Mouse (Mus musculus): ENCODE data around the gene Sorcs1.

Sorcs1 gene

DNA sequence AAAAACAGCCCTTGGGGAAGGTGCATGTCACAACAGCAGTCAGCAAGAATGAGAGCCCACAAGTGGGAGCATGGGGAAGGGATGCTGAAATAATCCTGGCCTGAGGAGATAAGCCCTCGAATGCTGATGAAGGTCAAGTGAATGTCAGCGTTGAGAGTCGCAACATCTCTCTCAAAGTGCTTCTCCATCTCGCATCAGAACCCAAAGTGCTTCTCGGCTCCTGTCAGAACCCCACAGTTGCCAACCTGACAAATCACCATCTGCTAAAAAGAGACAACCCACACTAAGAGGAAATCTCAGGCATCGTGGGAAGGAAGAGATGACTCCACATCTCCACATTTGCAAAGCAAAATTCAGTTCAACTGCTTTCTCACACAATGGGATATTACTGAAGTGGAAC, 119.7 kb downstream of the Sorcs1 start:
- no peak for DNase-seq (ENCODE audit: low spot score in 2 of 2)

DNA sequence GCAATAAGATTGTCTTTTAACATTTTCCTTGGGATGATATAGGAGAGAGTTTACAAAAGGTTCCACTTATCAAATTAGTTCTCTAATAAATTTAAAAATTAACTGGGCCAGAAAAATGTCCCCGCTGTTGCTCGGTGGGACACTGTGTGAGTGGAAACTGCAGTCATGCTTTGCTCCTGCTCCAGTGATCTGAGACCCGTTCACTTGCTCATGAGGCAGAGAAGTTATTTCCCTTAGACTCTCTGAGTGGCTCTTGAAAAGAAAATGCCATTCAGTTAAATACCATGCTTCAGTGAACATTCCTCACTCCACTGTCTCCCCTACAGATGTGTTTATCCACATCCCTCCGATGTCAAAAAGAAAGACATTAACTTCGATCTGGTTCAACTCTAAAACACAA, 144.4 kb downstream of the Sorcs1 start:
- DNase-seq (ENCODE audit: low spot score in 2 of 2) = no peak

DNA sequence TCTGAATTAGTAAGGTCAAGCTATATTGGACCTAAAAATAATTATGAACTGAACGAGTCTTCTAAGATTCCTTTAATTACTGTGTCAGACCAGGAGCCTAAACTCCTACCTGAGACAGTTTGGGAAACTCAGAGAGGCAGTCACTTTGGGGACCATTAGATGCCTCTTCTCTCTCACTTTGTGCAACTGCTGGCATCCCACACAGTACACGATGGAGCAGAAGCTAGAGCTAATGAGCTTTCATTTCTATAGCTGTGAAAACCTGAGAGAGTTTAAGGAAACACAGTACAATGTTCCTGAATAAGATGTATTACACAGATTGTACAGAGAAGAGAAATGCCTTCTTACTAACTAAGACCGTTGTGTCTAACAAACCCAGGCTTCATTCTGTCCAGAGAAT, 150.6 kb downstream of the Sorcs1 start:
- DNase-seq (ENCODE audit: low spot score in 2 of 2) = no peak

- no peak for DNase-seq (ENCODE audit: low spot score in 2 of 2)
Measured at GRCm38 (mm10) chr19:50526094-50526493, 152.4 kb downstream of the Sorcs1 start.

DNA sequence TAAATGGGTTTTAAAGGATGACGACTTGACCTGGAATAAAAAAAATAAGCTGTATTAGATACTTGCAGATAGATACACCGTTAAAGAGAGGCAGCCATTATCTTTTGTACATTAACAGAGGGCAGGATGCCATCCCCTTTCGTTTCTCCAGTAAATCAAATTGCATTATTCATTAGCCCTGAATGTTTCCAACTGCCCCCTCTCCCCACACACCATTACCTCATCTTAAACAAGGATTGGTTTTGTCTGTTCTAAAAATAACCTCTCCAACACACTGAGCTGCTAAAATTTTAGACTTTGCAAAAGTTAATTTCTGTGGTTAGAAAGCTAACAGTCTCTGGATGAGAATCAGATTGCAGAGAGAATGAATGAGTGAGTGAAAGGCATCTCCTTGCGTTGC, 156.5 kb downstream of the Sorcs1 start:
- DNase-seq (ENCODE audit: low spot score in 2 of 2) = no peak

DNA sequence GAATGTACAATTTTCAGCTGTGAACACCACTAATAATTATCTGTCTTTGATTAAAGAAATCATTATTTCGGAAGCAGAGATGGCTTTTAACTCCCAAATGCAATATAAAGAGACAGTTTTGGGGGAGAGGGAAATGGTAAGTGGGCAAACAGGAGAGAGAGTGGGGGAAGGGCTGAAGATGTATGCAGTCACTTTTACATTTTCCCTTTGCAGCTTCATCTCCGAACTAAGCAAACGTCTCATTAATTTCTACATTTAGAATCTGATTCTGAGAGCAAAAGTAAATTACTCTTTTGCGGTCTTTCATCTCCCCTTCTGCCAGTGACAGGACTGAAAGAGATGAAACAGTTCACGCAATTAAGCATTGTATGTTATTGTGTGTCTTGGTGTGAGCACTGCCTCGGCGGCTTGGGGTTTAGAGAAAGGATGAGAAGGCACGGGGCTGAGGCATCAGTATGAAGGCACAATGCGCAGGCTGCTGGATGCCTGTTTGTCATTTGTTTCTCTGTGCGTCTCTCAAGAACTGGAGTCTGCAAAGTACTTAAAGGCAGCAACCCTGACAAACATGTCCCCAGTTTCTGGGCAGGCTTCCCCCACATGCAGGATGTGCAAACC, 163.3 kb downstream of the Sorcs1 start:
- no peak for DNase-seq (ENCODE audit: low spot score in 2 of 2)

DNA sequence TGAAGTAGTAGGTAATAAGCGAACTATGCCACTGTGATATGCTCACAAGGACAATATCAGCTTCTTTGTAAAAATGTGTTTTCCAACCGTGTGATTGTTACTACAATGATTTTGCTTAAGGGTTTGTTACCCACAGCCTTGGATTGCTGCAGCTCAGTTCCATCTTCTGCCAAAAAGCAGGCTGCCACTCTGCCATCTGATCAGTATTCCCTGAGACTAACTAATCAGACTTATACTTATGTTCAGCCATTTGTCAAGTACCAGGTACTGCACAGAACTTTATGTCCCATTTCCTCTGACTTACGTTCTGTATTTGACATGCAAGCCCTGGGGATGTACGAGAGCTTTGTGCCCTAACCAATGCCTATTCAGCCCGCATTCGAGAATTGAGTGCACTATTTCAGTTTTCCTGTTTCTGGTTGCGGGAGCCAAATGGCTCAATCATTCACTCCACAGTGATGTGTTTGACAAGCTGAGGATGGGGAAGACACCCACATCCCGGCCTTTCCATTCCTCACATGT, 164.1 kb downstream of the Sorcs1 start:
- no peak for DNase-seq (ENCODE audit: low spot score in 2 of 2)

GRCm38 (mm10) chr19:50502816-50503215, 175.6 kb downstream of the Sorcs1 start:
- DNase-seq (ENCODE audit: low spot score in 2 of 2) = no peak

- DNase-seq (ENCODE audit: low spot score in 2 of 2) = no peak
Measured at GRCm38 (mm10) chr19:50491121-50491520, 187.3 kb downstream of the Sorcs1 start.

DNA sequence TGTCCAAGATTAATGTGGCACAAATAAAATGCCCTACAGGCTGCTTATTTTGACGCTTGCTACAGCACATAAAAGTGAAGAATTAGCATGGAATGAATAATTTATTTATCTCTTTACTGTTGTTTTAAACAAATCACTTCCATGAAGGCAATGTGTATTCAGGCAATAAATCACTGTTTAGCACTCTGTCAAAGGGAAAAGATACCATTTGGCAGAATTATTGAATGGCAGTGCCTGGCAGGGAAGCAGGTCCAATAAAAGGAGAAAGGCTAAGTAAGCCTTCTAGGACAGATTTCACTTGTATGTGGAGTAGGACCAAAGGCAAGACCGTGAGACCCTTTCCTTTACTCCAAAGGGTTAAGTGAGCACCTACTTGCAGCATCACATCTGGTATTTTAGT, 187.7 kb downstream of the Sorcs1 start:
- no peak for DNase-seq (ENCODE audit: low spot score in 2 of 2)

- no peak for DNase-seq (ENCODE audit: low spot score in 2 of 2)
Measured at GRCm38 (mm10) chr19:50489786-50490185, 188.7 kb downstream of the Sorcs1 start.

GRCm38 (mm10) chr19:50488421-50488820, 190.0 kb downstream of the Sorcs1 start:
- no peak for DNase-seq (ENCODE audit: low spot score in 2 of 2)

DNA sequence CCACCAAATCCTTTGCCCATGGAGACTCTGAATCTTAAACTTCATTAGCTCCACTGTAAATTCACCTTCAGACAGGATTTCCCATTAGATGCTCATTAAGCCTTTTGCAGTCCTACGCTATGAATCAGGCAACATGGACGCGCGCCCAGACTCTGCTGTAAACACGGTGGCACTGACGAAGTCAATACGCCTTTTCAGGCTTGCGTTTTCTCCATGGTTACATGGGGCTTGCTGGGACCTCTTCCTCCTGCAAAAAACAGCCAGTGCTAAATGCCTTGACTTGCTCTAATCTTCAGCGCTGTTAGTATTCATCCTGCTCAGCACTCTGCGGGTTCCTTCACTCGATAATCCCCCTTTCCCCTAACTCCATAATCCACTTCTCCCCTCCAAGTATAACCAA, 190.7 kb downstream of the Sorcs1 start:
- DNase-seq (ENCODE audit: low spot score in 2 of 2) = no peak

- no peak for DNase-seq (ENCODE audit: low spot score in 2 of 2)
Measured at GRCm38 (mm10) chr19:50486345-50486744, 192.1 kb downstream of the Sorcs1 start.

GRCm38 (mm10) chr19:50476774-50477173, 201.7 kb downstream of the Sorcs1 start:
- DNase-seq (ENCODE audit: low spot score in 2 of 2) = no peak

DNA sequence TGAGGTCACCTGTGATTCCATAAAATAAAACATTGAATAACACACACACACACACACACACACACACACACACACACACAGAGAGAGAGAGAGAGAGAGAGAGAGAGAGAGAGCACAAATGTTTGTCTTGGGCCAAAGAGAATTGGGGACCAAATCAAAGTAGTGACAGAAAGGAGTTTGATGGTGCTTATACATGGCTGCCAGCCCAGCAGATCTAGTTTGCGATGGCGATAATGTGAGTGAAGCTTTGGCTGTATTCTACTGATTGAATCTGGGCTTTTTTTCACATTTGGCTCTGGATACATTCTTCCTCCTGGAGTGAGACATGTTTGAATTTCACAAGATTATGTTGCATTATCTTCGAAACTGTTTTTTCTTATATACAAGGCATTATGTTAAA, 209.9 kb downstream of the Sorcs1 start:
- DNase-seq (ENCODE audit: low spot score in 2 of 2) = no peak

DNA sequence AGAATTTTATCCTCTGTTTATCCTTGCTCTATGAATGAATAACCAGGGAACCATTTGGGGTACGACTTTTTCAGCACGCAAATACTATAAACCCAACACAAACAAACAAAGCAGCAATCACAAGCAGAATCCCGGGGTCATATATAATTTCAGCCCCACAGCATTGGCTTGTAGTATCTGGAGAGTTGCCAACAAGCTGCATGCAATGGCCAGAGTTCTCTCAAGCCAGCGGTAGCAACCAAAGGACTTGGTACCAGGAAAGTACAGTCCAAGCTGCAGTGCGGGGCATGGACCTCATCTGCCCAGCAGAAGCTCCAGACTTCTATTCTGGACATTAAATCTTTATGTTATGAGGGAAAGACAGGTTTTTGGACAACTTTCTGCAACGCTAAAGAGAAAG, 213.6 kb downstream of the Sorcs1 start:
- DNase-seq (ENCODE audit: low spot score in 2 of 2) = no peak

- no peak for DNase-seq (ENCODE audit: low spot score in 2 of 2)
Measured at GRCm38 (mm10) chr19:50458581-50458980, 219.9 kb downstream of the Sorcs1 start.

- DNase-seq (ENCODE audit: low spot score in 2 of 2) = no peak
Measured at GRCm38 (mm10) chr19:50457275-50457892, 221.1 kb downstream of the Sorcs1 start.

GRCm38 (mm10) chr19:50441099-50441498, 237.3 kb downstream of the Sorcs1 start:
- no peak for DNase-seq (ENCODE audit: low spot score in 2 of 2)

DNA sequence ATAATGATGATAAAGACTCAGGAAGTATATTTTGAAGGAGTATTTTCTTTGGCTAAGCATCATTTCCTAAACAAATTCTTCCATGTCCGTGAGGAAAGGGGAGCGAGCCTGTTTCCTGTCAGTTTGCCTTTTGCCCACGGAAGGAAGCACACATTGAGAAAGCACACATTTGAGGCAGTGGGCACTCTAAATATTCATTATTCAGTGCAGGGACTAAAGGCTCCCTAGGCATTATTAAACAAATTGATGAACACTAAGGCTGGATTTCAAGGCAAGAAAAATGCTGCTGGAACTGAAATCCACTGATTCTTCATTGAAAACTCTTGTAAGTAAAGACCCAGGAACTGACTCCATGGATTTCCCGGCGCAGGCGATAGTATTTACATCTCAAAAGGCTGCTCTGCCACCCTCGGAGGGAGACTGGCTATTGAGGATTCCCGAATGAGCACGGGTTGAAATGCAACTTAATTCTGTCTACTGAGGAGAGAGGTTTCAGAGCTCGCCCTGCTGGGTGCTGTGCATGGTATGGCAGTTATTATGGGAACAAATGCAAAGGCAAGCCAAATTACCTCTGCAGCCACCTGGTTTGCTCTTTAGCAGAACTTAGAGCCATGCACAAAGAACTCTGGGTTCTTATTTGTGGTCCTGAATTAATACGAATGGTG, 238.1 kb downstream of the Sorcs1 start:
- no peak for DNase-seq (ENCODE audit: low spot score in 2 of 2)

GRCm38 (mm10) chr19:50439464-50439881, 239.0 kb downstream of the Sorcs1 start:
- no peak for DNase-seq (ENCODE audit: low spot score in 2 of 2)

DNA sequence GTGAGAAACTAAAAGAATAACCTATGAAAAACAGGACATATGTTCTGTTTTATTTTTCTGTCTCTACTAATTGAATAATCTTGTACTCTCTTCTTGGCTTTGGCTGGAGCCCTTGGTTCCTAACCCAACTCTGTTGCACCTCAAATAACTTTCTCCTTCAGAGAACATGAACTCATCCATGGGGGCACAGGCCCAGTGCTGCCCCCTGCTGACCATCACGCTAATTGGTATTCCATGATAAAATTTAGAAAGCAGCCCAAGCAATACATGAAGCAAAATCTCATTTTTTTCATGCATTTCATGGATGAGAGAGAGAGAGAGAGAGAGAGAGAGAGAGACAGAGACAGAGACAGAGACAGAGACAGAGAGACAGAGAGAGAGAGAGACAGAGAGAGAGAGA, 255.5 kb downstream of the Sorcs1 start:
- no peak for DNase-seq (ENCODE audit: low spot score in 2 of 2)

Data from spleen, postnatal 4 days (tissue).